Mouse (Mus musculus) retina, postnatal 1 day (tissue): Measurements from ENCODE around the gene Cpne5.
"Not testable (repeated sequence)": the region's sequence is repeated elsewhere in the genome, so short reads cannot be mapped to it uniquely, and the experiment has no call there.

Experiments
- DNase-seq: peaks from one replicate; pipeline ENCODE4 v3.0.0-alpha.2; 2012

Cpne5 gene

GRCm38 (mm10) chr17:29256507-29256906 is 18.5 kb upstream of the Cpne5 start:
- no peak for DNase-seq

DNA sequence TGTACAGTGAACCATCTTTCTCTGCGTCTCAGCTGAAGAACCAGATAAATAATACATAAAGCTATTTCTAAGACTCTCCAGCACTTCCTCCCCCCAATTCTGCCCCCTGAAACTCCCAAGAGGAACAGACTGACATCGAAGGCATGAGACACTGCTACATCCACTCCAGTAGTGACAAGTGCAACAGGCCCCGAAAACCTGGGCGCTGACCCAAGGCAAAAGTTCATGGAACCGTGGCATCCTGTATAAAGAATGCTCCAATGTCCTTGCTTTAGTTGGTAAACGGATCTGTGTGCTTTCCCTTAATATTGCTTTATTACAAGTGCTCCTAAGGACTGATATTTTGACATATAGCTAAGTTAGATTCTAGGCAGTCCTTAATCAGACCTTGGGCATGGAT is 16.8 kb upstream of the Cpne5 start:
- not testable (repeated sequence) for DNase-seq

DNA sequence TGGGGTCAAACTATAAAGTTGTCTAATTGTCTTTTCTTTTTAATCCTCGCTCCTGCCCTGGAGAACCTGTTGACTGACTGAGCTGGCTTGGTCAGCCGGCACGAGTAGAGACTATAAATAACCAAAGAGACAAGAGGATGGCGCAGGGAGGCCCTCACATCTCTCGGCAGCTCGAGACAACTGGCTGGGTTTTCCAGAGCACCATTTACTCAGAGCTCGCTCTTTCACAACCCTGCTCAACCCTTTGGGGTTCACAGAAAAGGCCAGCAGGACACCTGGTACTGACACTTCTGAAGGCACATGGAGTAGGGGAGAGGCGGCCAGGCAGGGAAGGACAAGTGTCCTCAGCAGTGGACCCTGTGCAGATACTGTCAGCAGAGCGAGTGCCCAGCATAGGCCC is 15.7 kb upstream of the Cpne5 start:
- no peak for DNase-seq

- DNase-seq = no peak
Measured at GRCm38 (mm10) chr17:29253236-29253635, 15.3 kb upstream of the Cpne5 start.

DNA sequence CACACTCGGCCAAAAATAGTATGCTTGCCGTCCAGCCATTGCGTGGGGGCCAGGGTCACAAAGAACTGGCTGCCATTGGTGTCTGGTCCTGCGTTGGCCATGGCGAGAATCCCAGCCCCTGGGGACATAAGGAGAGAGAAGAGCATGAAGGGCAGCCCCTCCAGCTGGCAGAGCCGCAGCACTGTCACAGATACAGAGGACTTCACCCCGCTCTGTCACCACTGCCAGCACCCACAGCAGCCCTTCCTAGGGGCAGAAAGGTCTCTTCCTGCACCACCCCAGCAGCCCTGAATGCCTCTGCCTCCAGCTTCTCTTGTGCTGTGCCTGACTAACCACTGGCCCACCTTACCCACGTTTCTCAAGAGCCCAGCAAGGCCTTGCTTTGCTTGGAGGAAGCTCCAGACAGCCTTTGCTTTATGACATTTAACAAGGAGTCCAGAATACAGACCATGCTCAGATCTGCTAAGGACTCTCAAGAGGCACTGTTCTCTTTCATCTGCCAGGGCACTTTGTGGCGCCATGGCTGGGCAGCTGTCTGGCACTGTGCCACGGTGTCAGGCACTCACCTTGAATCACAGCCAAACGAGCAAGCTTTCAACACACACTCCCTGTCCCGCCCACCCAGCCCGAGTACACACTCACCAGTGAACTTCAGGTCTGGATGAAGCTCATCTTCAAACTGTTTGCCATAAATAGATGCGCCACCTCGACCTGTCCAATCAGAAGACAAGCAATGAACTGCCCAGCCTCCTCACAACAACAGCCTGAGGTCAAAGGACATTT is 13.8 kb upstream of the Cpne5 start:
- DNase-seq = no peak

GRCm38 (mm10) chr17:29251006-29251405 is 13.0 kb upstream of the Cpne5 start:
- DNase-seq = not testable (repeated sequence)

DNA sequence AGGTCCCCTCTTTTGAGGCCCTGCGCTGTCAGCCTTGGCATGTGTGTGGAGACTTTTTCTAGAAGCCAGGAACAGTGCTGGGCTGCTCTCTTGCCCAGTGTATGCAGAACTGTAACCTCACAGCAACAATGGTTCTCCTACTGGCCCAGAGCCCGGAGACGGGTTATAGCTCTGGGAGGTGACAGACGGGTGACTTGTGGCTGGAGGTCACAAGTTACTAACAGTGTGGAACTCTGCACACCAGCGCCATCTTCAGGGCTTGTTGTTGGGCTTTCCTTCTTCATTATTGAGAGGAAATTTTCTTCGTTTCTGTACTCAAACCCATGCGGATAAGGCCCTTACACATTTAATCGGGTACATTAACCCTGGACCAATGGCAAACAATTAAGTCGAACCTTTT is 11.5 kb upstream of the Cpne5 start:
- peak; percentile 34 for DNase-seq

- DNase-seq = no peak
Measured at GRCm38 (mm10) chr17:29247881-29248280, 9.9 kb upstream of the Cpne5 start.

GRCm38 (mm10) chr17:29246602-29247001 is 8.6 kb upstream of the Cpne5 start:
- DNase-seq = peak; percentile 96

GRCm38 (mm10) chr17:29245725-29246124 is 7.8 kb upstream of the Cpne5 start:
- DNase-seq = peak; percentile 69

DNA sequence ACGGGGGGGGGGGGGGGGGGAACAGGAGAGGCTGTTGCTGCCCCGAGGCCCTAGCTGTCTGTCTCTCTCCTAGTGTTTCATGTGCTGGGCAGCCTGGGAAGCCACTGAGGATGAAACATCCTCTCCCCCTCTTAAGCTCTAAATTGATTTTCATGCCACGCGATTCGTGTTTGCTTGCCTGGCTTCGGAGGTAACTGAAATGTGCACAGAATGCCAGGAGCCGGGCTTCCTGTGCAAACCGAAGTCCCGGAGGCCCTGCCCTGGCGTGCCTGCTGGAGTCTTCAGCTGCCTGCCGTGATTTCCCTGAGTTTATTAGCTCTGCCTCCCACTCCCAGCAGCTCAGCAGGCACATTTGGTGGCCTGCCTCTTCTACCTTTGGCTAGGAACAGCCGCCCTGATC is 6.9 kb upstream of the Cpne5 start:
- no peak for DNase-seq

- peak; percentile 53 for DNase-seq
Measured at GRCm38 (mm10) chr17:29238421-29238945, 516 bp upstream of the Cpne5 start.

- peak; percentile 23 for DNase-seq
Measured at GRCm38 (mm10) chr17:29237267-29237771, 648 bp downstream of the Cpne5 start.

DNA sequence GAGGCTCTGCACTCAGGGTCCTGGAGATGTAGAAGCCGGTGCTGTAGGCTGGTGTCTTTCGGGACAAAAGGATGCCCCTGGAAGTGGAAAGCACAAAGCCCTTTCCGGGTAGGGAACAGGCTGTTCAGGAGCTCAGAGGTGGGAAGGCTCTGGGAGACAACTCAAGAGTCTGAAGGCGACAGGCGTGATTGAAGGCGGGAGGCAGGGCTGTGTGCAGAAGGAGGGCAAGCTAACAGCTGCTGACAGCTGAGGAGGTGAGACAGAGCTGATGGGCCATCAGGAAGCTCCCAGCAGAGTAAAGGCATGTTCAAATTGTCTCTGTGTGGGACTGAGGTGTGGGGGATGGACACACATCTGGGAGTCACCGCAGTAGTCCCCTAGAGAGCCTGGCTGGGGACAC is 1.9 kb downstream of the Cpne5 start:
- no peak for DNase-seq

GRCm38 (mm10) chr17:29231109-29231508 is 6.9 kb downstream of the Cpne5 start:
- no peak for DNase-seq

GRCm38 (mm10) chr17:29220631-29221030 is 17.3 kb downstream of the Cpne5 start:
- DNase-seq = peak; percentile 70

DNA sequence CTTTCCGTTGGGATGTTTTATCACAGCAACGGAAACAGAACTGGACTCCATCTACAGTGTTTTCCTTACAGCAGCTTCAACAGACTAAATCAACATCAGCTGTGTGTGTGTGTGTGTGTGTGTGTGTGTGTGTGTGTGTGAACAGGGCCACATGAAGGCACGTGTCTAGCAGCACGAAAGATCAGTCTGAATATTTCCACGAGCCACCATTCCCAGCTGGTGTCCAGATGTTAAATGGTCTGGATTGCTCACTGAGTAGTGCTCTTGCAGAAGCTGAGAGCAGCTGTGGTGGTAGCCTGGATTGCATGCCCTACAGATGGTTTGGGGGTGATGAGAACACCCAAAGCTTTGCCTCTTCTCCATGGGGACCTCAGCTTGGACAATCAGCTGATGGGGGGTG is 19.9 kb downstream of the Cpne5 start:
- DNase-seq = no peak

DNA sequence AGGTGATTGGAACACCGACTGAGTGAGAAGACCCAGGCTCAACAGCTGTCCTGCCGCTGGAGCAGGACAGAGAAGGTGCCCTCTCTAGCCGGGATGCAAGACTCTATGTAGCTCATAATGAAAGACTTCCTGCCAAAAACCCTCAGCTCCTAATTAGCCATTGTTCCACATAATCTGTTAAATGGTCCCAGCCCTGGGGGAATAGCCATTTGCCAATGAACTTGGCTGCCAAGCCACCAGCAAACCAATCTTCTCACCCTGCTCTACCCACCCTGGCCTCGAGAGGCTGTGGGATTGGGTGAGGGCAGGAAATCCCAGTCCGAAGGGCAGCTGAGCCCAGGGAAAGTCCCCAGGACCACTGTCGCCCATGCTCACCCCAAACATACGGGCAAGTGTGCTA is 21.9 kb downstream of the Cpne5 start:
- DNase-seq = no peak

DNA sequence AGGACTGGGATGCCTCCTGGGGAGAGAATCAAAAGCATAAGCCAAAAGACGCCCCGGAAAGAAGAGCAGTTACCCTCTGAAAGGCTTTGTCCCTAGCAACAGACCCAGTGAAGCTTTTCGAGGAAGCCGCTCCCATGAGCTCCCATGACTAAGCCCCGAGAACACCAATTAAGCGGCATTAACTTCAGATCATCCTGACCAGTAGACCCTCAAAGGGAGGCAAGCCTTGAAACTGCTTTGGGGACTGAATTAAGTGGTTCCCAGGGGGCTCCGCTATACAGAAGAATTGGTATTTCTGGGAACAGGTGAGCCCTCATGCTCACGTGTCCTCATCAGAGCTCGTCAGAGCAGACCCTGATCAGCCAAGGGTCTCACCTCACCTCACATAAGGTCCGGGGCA is 23.3 kb downstream of the Cpne5 start:
- peak; percentile 77 for DNase-seq

DNA sequence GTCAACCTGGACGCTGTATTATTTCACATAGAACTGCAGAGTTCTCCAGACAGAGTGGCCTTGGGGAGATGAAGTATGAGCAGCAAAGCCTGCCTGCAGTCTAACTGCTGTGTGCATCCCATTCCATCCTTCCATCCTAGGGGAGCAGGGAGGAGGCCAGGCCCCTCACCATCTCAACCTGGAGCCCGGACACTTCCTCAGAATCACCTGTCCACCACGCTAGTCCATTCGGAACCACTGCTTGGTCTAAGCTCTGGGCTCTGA is 23.8 kb downstream of the Cpne5 start:
- no peak for DNase-seq

GRCm38 (mm10) chr17:29213381-29214192 is 24.4 kb downstream of the Cpne5 start:
- DNase-seq = peak; percentile 62

GRCm38 (mm10) chr17:29211836-29212235 is 26.1 kb downstream of the Cpne5 start:
- no peak for DNase-seq

GRCm38 (mm10) chr17:29210037-29210436 is 27.9 kb downstream of the Cpne5 start:
- DNase-seq = no peak

DNA sequence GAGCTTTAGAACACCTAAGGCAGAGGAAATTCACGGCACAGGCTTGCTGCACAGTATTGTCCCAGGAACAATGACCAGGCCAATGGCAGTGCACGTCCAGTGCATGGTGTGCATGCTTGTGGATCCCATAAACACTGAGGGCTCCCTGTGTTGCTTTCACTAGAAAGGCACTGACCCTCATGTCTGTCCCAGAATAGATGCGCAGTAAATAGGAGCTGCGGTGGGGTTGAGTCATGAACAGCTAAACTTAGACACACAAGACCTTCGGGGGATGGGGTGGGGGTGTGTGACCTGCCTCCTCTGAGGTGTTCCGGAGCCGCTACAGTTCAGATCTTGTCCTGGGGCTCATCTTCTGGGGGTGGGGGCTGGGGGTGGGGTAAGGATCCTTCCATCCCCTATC is 31.9 kb downstream of the Cpne5 start:
- no peak for DNase-seq
